Mouse (Mus musculus) liver, adult 2 months (tissue): ENCODE measurements around the gene Tmem30b.
A peak's percentile ranks its signal among the peaks of the same experiment; 100 is the strongest.

ENCODE experiments used
- CTCF ChIP-seq: fragments of 200-500 bp; IDR thresholded peaks from 2 replicates; pipeline ENCODE4 v1.5.1; 2011; ENCODE audit warnings: low read depth, low read length, control low read depth
- POLR2A ChIP-seq: fragments of 200-500 bp; IDR thresholded peaks from 2 replicates; pipeline ENCODE4 v1.6.1; 2011; ENCODE audit warnings: low read length, control low read depth; ENCODE audit not compliant: insufficient read depth; ENCODE audit errors: extremely low read depth

DNA sequence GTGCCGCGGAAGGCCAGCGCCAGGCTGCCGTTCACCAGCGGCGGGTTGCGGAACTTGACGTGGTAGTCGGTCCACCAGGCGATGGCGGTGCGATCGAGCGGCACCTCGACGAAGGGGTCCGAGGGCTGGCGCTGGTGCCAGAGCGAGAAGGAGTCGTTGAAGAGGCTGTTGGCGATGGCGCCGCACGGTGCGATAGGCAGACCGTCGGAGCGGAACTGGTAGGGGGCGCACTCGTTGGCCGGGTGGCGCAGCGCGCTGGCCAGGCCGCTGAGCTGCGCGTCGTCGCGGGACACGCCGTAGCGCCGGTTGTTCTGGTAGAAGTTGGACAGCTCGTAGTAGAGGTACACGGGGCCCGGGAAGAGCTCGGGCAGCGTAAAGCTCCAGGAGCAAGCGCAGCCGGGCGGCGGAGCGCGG, 513 bp downstream of the Tmem30b start:
- TF ChIP-seq CTCF, result peak; percentile 60
- TF ChIP-seq POLR2A, result 0 out of 2 replicates have a peak, but pooled peaks have one; percentile 2
